Mouse (Mus musculus) urinary bladder, postnatal 14 days (tissue): ENCODE data around the gene Hnrnpl.

Experiments used
- DNase-seq: peaks from one replicate; pipeline ENCODE4 v3.0.0; 2021; ENCODE audit warnings: low spot score

The Hnrnpl gene

GRCm38 (mm10) chr7:28812436-28812835 is 4.1 kb downstream of the Hnrnpl start:
- DNase-seq = no peak

- no peak for DNase-seq
Measured at GRCm38 (mm10) chr7:28812949-28813348, 4.6 kb downstream of the Hnrnpl start.

- no peak for DNase-seq
Measured at GRCm38 (mm10) chr7:28814306-28815034, 6.1 kb downstream of the Hnrnpl start.

GRCm38 (mm10) chr7:28815230-28815629 is 6.9 kb downstream of the Hnrnpl start:
- DNase-seq = no peak

GRCm38 (mm10) chr7:28816201-28816600 is 7.9 kb downstream of the Hnrnpl start:
- no peak for DNase-seq

- no peak for DNase-seq
Measured at GRCm38 (mm10) chr7:28816920-28817319, 8.6 kb downstream of the Hnrnpl start.

- DNase-seq = no peak
Measured at GRCm38 (mm10) chr7:28817524-28817923, 9.2 kb downstream of the Hnrnpl start.

GRCm38 (mm10) chr7:28817957-28818356 is 9.6 kb downstream of the Hnrnpl start:
- DNase-seq = no peak

- DNase-seq = no peak
Measured at GRCm38 (mm10) chr7:28818436-28818835, 10.1 kb downstream of the Hnrnpl start.

GRCm38 (mm10) chr7:28818861-28819452 is 10.6 kb downstream of the Hnrnpl start:
- no peak for DNase-seq

- DNase-seq = no peak
Measured at GRCm38 (mm10) chr7:28819571-28819970, 11.2 kb downstream of the Hnrnpl start.

GRCm38 (mm10) chr7:28820358-28821260 is 12.3 kb downstream of the Hnrnpl start:
- peak; percentile 74 for DNase-seq

GRCm38 (mm10) chr7:28821261-28821831 is 13.0 kb downstream of the Hnrnpl start:
- peak; percentile 56 for DNase-seq

GRCm38 (mm10) chr7:28822556-28822955 is 14.2 kb downstream of the Hnrnpl start:
- no peak for DNase-seq

- no peak for DNase-seq
Measured at GRCm38 (mm10) chr7:28822993-28823903, 14.9 kb downstream of the Hnrnpl start.

GRCm38 (mm10) chr7:28823932-28824331 is 15.6 kb downstream of the Hnrnpl start:
- no peak for DNase-seq

GRCm38 (mm10) chr7:28824941-28825685 is 16.8 kb downstream of the Hnrnpl start, which contains the start of gene Ech1:
Gene Ech1, plus strand, starts transcription at chr7:28825217.
- DNase-seq = peak; percentile 94

- DNase-seq = no peak
Measured at GRCm38 (mm10) chr7:28825686-28826401, 17.5 kb downstream of the Hnrnpl start.

GRCm38 (mm10) chr7:28826402-28826772 is 18.0 kb downstream of the Hnrnpl start:
- DNase-seq = no peak

GRCm38 (mm10) chr7:28827338-28827737 is 19.0 kb downstream of the Hnrnpl start:
- no peak for DNase-seq
